Mouse (Mus musculus) splenic B cell, adult 2 months (primary cell): ENCODE data around the gene Glra4.

Source experiments
- DNase-seq: peaks from one replicate; pipeline ENCODE4 v3.0.0-alpha.2; 2011; ENCODE audit warnings: low read depth, low spot score
- H3K27me3 ChIP-seq: 2 replicates; pipeline ENCODE4 v1.6.1; 2012; ENCODE audit warnings: mild to moderate bottlenecking, low read length, moderate library complexity, mixed read lengths; ENCODE audit not compliant: control insufficient read depth, poor library complexity, insufficient read depth, severe bottlenecking
- H3K36me3 ChIP-seq: 2 replicates; pipeline ENCODE4 v1.6.1; 2012; ENCODE audit warnings: mild to moderate bottlenecking, low read length, moderate library complexity, mixed read lengths; ENCODE audit not compliant: control insufficient read depth, poor library complexity, insufficient read depth, severe bottlenecking

Gene Glra4

GRCm38 (mm10) chrX:136780041-136780440, at the start of gene Glra4:
Gene Glra4, minus strand, starts transcription at chrX:136780141.
- Histone ChIP-seq H3K36me3 (no peaks in the 10 kb centered on the region; the same call in 1 of the 2 replicates), H3K27me3 (no peaks in the 10 kb centered on the region)
- no peak for DNase-seq

GRCm38 (mm10) chrX:136828610-136829009, 48.7 kb upstream of the Glra4 start:
- DNase-seq: no peak
- Histone ChIP-seq H3K36me3 (no peaks in the 10 kb centered on the region), H3K27me3 (no peaks in the 10 kb centered on the region)

GRCm38 (mm10) chrX:136825016-136825415, 45.1 kb upstream of the Glra4 start:
- H3K36me3 ChIP-seq: no peaks in the 10 kb centered on the region
- no peaks in the 10 kb centered on the region for H3K27me3 ChIP-seq
- no peak for DNase-seq

GRCm38 (mm10) chrX:136822371-136822770, 42.4 kb upstream of the Glra4 start, which contains the start of gene Plp1:
Gene Plp1, plus strand, starts transcription at chrX:136822671.
- H3K27me3 ChIP-seq: no peaks in the 10 kb centered on the region
- no peak for DNase-seq

GRCm38 (mm10) chrX:136820250-136820649, 40.3 kb upstream of the Glra4 start:
- peak; percentile 64 for DNase-seq
- no peaks in the 10 kb centered on the region for H3K36me3 ChIP-seq
- no peaks in the 10 kb centered on the region for H3K27me3 ChIP-seq

More at GRCm38 (mm10) chrX:136822371-136822770, 42.4 kb upstream of the Glra4 start, which contains the start of gene Plp1:
- no peaks in the 10 kb centered on the region for H3K36me3 ChIP-seq

GRCm38 (mm10) chrX:136819752-136820151, 39.8 kb upstream of the Glra4 start:
- DNase-seq: no peak
- H3K36me3 ChIP-seq: no peaks in the 10 kb centered on the region
- H3K27me3 ChIP-seq: no peaks in the 10 kb centered on the region

GRCm38 (mm10) chrX:136797223-136797622, 17.3 kb upstream of the Glra4 start:
- no peak for DNase-seq
- H3K36me3 ChIP-seq: no peaks in the 10 kb centered on the region
- no peaks in the 10 kb centered on the region for H3K27me3 ChIP-seq

- DNase-seq: no peak
- H3K36me3 ChIP-seq: no peaks in the 10 kb centered on the region
- no peaks in the 10 kb centered on the region for H3K27me3 ChIP-seq
Observed at GRCm38 (mm10) chrX:136789446-136789845, 9.5 kb upstream of the Glra4 start.

- H3K36me3 ChIP-seq: no peaks in the 10 kb centered on the region; the same call in 1 of the 2 replicates
Observed at GRCm38 (mm10) chrX:136779262-136779661, 679 bp downstream of the Glra4 start.

GRCm38 (mm10) chrX:136778046-136778445, 1.9 kb downstream of the Glra4 start:
- H3K36me3 ChIP-seq: no peaks in the 10 kb centered on the region; the same call in 1 of the 2 replicates
- no peak for DNase-seq
- no peaks in the 10 kb centered on the region for H3K27me3 ChIP-seq

More at GRCm38 (mm10) chrX:136779262-136779661, 679 bp downstream of the Glra4 start:
- H3K27me3 ChIP-seq: no peaks in the 10 kb centered on the region
- no peak for DNase-seq

GRCm38 (mm10) chrX:136773035-136773434, 6.9 kb downstream of the Glra4 start:
- Histone ChIP-seq H3K36me3 (no peaks in the 10 kb centered on the region), H3K27me3 (no peaks in the 10 kb centered on the region)
- no peak for DNase-seq

- no peaks in the 10 kb centered on the region for H3K27me3 ChIP-seq
- DNase-seq: peak; percentile 39
- H3K36me3 ChIP-seq: no peaks in the 10 kb centered on the region
Observed at GRCm38 (mm10) chrX:136761103-136762074, 18.6 kb downstream of the Glra4 start.

GRCm38 (mm10) chrX:136755464-136755863, 24.5 kb downstream of the Glra4 start:
- Histone ChIP-seq H3K36me3 (no peaks in the 10 kb centered on the region), H3K27me3 (no peaks in the 10 kb centered on the region)
- DNase-seq: no peak

- DNase-seq: no peak
- Histone ChIP-seq H3K27me3 (no peaks in the 10 kb centered on the region), H3K36me3 (no peaks in the 10 kb centered on the region)
Observed at GRCm38 (mm10) chrX:136749329-136749728, 30.6 kb downstream of the Glra4 start.

GRCm38 (mm10) chrX:136744663-136745062, 35.3 kb downstream of the Glra4 start:
- DNase-seq: peak; percentile 38
- Histone ChIP-seq H3K27me3 (no peaks in the 10 kb centered on the region), H3K36me3 (no peaks in the 10 kb centered on the region)
